Mouse (Mus musculus): ENCODE results near the gene Rcbtb2.
"Not testable (repeated sequence)": the region's sequence is repeated elsewhere in the genome, so short reads cannot be mapped to it uniquely, and the experiment has no call there.

The Rcbtb2 gene

GRCm38 (mm10) chr14:73122923-73123278 is at the start of gene Rcbtb2:
Rcbtb2 (plus strand) TSS chr14:73123037.
- no peak for DNase-seq (ENCODE audit: low spot score in 2 of 2)

GRCm38 (mm10) chr14:73083563-73083962 is 39.3 kb upstream of the Rcbtb2 start:
- DNase-seq (ENCODE audit: low spot score in 2 of 2): no peak

GRCm38 (mm10) chr14:73086425-73086824 is 36.4 kb upstream of the Rcbtb2 start:
- no peak for DNase-seq (ENCODE audit: low spot score in 2 of 2)

DNA sequence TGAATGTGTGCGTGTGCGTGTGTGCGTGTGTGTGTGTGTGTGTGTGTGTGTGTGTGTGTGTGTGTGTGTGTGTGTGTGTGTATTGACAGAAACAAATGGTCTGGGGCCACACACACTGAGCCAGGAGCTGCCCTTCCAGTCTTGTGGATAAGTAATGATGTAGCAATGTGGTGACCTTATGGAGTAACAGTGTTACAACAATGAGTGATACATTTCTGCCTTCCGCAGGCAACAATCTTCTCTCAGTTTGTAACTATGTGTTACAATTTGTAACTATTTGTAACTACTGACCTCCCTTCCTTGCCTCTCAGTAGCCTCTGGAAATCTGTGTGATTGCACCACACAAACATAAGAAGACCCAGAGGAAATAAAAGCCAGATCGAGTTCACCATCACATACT is 35.6 kb upstream of the Rcbtb2 start:
- no peak for DNase-seq (ENCODE audit: low spot score in 2 of 2)

DNA sequence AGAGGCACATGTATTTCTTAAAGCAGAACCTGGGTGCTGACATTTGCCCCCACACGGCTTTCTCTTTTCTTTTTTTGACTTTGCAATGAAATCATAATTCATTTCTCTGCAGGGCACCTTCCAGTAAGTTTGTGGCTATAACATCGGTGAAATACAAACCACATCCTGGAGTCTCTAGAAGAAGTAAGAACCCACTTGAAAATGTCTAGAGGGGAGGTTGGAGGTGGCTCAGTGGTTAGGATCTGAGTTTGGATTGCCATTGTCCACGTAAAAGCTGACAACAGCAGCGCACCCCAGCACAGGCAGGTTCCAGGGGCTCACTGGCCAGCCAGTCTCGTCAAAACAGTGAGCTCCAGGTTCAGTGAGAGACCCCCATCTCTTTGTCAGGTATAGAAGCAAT is 35.1 kb upstream of the Rcbtb2 start:
- DNase-seq (ENCODE audit: low spot score in 2 of 2): no peak

- no peak for DNase-seq (ENCODE audit: low spot score in 2 of 2)
These were observed 34.6 kb upstream of the Rcbtb2 start for GRCm38 (mm10) chr14:73088224-73088623.

DNA sequence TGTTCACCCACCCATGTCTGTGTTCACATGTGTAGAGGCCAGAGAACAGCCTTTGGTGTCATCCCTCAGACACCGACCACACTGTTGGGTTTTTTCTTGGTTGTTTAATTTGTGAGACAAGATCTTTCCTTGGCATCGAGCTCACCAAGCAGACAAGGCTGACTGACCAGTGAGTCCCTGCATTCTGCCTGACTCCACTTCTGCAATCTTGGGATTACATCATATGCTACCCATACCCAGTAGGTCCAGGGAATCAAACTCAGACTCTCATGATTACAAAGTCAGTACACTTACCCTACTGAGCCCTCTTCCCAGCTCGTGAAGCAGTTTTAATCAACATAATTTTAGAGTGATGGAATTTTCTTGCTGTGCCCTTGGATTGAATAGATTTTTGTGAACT is 30.0 kb upstream of the Rcbtb2 start:
- no peak for DNase-seq (ENCODE audit: low spot score in 2 of 2)

GRCm38 (mm10) chr14:73094802-73095550 is 27.9 kb upstream of the Rcbtb2 start:
- DNase-seq (ENCODE audit: low spot score in 2 of 2): no peak

DNA sequence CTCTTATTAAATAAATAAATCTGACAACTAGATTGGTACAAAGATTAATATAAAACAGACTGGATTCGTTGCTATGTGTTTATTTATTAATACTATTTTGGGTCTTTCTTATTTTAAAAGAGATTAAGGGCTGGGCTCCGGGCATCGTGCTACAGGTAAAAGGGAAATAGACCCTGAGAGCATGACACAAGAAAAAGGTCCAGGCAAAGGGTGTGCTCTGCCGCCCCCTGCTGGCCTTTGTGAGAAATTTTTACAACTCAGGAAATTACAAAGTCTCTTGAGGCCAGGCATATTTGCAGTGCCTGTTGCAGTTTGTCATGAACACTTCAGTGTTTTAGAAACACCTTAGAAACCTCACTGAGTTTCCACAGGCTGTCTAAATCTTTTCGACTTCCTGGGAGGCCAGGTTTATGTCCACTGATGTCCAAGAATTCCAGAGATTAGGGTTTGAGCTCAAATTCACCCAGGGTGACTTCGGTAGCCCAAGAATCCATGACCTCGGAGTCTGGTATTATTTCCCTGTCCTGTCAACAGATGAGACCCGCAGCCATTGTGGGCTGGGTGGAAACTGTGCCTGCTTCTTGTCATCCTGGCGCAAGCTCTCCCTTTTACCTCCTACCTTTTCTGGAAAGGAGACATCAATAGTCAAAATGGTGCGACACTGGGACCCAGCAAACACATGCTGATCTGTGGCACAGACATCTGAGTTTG is 24.0 kb upstream of the Rcbtb2 start:
- peak in 1 of 2 experiments; percentile 63 for DNase-seq (ENCODE audit: low spot score in 2 of 2)

DNA sequence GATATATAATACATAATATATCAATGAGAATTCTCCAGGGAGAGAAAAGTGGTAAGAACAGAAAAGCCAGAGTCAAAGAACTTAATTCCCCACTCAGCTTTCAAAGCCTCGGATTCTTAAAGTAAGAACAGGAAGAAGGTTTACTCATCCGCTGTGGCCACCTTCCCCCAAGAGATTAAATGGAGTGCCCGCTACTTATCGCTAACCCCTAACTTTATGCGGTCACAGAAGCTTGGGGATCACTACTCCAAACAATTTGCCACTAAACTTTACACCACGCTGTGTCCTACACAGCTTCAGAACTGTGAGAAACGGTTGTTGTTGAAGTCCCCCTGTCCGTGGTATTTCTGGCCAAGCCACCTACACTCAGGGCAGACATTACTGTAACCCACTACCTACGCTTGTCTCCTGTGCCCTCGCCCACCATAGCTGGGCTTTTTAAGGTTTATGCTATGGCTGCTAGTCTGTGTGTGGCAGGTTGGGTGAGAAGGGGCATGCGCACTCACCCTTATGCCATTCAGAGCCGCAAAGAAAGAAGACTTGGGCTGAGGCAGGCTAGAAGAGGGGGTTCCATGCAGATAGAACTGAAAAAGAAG is 20.5 kb upstream of the Rcbtb2 start:
- no peak for DNase-seq (ENCODE audit: low spot score in 2 of 2)

DNA sequence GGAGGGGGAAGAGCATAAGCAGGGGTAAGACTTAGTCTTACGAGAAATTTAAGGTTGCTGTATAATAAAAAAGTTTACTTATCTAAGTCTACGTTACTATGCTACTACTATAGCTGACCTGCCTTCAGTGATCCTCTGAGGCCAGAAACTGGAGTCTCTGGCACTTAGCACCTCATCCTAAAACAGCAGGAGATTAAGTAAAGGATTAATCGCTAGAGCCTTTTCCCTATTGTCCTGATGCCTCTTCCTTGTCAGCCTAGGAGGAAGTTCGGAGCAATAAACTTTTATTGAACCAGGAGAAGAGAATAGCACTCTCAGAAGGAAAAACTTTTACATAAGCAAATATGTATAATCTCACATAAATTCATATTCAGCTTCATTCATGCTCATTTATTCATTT is 19.9 kb upstream of the Rcbtb2 start:
- not testable (repeated sequence) for DNase-seq (ENCODE audit: low spot score in 2 of 2)

- DNase-seq (ENCODE audit: low spot score in 2 of 2): no peak
These were observed 17.9 kb upstream of the Rcbtb2 start for GRCm38 (mm10) chr14:73104913-73105312.

DNA sequence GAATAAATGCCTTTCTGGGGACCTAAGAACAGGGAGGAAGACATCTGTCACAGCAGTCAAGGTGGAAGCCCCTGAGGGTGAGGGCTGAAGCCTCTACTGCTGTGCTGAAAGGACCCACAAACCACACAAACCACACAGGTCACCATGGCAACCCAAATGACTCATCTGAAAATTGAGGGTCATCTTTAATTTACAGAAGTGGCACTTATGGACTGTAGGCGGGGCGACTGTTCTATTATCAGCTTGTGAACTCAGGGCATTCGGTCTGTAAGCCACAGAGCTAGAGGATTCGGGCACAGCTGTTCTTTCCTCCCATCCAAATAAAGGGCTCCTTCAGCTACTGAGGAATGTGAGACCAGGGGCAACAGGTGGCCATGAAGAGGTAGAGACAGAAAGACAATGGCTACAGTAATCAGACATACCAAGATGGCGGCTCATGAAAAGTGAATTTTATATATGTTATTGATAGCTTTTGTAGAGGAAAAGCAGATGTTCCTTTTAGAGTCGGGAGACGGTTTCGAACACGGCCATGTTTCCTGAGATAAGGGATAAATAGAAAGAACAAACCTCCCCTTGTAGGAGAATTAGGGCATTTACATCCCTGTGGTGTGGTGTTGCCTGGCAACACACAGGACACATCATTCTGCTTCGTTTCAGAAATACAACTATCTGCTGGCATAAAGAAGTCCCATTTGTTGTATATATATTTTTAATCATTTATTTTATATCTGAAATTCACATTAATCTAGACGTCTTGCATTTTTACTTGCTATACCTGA is 17.2 kb upstream of the Rcbtb2 start:
- no peak for DNase-seq (ENCODE audit: low spot score in 2 of 2)

DNA sequence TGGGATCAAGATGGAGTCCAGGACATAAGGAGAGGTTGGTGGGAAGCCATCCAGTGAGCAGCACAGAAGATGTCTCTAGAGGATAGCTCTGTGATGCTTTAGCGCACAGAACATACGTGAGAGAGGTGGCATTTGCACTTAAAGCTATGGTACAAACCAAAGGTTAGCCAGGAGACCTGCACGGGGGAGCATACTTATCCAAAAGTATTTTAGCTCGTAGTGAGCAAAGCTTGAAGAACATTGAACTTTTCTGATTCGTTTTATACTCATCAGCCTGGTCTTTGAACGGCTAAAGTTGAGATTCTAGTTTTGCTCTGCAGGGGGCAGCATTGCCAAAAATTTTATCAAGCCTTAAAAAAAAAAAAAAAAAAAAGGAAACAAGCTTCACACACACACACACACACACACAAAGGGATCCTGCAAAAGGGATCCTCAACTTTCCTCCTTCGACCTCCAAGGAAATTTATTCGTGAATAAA is 16.6 kb upstream of the Rcbtb2 start:
- DNase-seq (ENCODE audit: low spot score in 2 of 2): peak in 1 of 2 experiments; percentile 63

- DNase-seq (ENCODE audit: low spot score in 2 of 2): no peak
These were observed 15.9 kb upstream of the Rcbtb2 start for GRCm38 (mm10) chr14:73106957-73107356.

DNA sequence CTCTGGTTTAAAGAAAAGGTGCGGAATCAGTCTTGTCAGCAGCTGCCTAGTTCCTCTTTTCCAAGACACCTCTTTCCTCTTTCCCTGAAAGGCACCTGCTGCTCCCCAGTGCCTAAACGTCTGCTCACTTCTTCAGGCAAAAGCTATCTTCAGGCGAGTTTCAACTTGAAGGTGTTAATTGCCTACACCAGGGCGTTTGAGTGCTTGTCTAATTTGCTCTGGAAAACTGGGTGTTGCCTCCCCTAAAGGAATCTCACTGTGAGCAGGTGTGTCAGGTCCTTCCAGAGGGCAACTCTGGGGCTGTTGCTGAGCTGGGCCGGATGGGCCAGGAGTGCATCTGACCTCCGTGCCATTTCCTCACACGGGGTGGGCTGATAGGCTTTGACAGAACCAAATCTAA is 15.5 kb upstream of the Rcbtb2 start:
- no peak for DNase-seq (ENCODE audit: low spot score in 2 of 2)

- no peak for DNase-seq (ENCODE audit: low spot score in 2 of 2)
These were observed 14.9 kb upstream of the Rcbtb2 start for GRCm38 (mm10) chr14:73107952-73108351.

GRCm38 (mm10) chr14:73110682-73111081 is 12.2 kb upstream of the Rcbtb2 start:
- DNase-seq (ENCODE audit: low spot score in 2 of 2): no peak

- DNase-seq (ENCODE audit: low spot score in 2 of 2): no peak
These were observed 11.7 kb upstream of the Rcbtb2 start for GRCm38 (mm10) chr14:73111091-73111490.

DNA sequence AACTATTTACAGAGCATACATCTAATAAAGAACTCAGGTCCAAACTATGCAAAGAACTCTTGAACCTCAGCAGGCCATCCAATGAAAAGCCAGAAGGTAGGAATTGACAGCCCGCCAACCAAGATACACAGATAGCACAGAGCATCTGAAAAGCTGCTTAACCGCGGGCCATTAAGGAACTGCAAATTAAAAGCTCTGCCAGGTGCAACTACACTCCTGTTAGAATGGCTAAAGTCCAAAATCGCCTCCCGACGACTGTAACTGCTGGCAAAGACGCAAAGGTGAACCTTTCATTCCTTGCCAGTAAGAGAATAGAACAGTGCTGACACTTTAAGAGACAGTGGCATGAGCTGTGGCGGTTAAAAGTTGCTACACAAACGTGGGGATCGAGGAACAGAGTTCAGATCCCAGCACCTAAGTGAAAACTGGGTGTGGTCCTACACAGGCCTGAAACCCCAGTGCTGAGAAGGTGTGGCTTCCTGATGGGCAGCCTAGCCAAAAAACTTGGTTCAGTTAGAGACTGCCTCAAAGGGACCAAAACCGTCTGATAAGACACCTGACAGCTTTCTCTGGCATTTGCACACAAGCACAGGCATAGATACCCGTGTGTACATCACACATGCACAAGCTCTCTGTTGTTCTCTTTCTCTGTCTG is 10.5 kb upstream of the Rcbtb2 start:
- DNase-seq (ENCODE audit: low spot score in 2 of 2): no peak

GRCm38 (mm10) chr14:73114952-73115351 is 7.9 kb upstream of the Rcbtb2 start:
- not testable (repeated sequence) for DNase-seq (ENCODE audit: low spot score in 2 of 2)

DNA sequence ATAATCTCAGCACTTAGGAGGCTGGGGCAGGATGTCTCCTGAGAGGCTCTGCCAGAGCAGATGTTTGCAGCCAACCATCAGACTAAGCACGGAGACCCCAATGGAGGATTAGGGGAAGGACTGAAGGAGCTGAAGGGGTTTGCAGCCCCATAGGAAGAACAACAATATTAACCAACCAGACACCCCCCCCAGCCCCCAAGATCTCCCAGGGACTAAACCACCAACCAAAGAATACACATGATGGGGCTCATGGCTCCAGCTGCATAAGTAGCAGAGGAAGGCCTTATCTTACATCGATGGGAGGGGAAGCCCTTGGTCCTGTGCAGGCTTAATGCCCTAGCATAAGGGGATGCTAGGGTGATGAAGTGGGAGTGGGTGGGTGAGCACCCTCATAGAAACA is 6.5 kb upstream of the Rcbtb2 start:
- no peak for DNase-seq (ENCODE audit: low spot score in 2 of 2)

Data from spleen, postnatal 10 days (tissue).